Mouse (Mus musculus) myocyte (in vitro differentiated cells): ENCODE data around the gene Tbc1d23. TPM values are rescaled to one million over a fixed set of nuclear protein-coding genes. Genes with fewer than 3 reads are reported as not detected.

Experiments
- H3K27me3 ChIP-seq: one replicate; pipeline ENCODE4 v1.6.1; 2011; ENCODE audit not compliant: control insufficient read depth, insufficient read depth, insufficient read length
- H3K36me3 ChIP-seq: one replicate; pipeline ENCODE4 v1.6.1; 2011; ENCODE audit not compliant: control insufficient read depth, insufficient read depth
- H3K4me2 ChIP-seq: one replicate; pipeline ENCODE4 v1.6.1; 2011; ENCODE audit warnings: low read depth, control low read depth
- H3K4me3 ChIP-seq: one replicate; pipeline ENCODE4 v1.5.1; 2011; ENCODE audit warnings: mild to moderate bottlenecking, control low read depth, moderate library complexity
- H3K79me2 ChIP-seq: one replicate; pipeline ENCODE4 v1.6.1; 2011; ENCODE audit not compliant: control insufficient read depth, insufficient read depth
- H3ac ChIP-seq: one replicate; pipeline ENCODE4 v1.6.1; 2011; ENCODE audit not compliant: control insufficient read depth, insufficient read length
- CEBPB ChIP-seq: IDR thresholded peaks from 2 replicates; pipeline ENCODE4 v1.6.1; 2011; ENCODE audit warnings: mild to moderate bottlenecking, moderate library complexity; ENCODE audit not compliant: poor library complexity, insufficient read depth, severe bottlenecking
- E2F4 ChIP-seq: IDR thresholded peaks from one replicate; pipeline ENCODE4 v1.6.1; 2011; ENCODE audit warnings: mild to moderate bottlenecking, control low read depth, moderate library complexity; ENCODE audit not compliant: insufficient read depth
- MAX ChIP-seq: IDR thresholded peaks from one replicate; pipeline ENCODE4 v1.6.1; 2011; ENCODE audit warnings: low read depth, mild to moderate bottlenecking, control low read depth
- MYOD1 ChIP-seq, 3 experiments: IDR thresholded peaks; one replicate each; pipeline ENCODE4 v1.6.1; 2011; ENCODE audit warnings: control low read depth in 2 of 3, low read depth in 2 of 3, mild to moderate bottlenecking in 2 of 3, moderate library complexity in 1 of 3; ENCODE audit not compliant: insufficient read length in 2 of 3, control insufficient read depth in 1 of 3
- MYOG ChIP-seq, 3 experiments: IDR thresholded peaks; one replicate each; pipeline ENCODE4 v1.6.1; 2011; ENCODE audit warnings: control low read depth in 2 of 3, low read depth in 2 of 3, mild to moderate bottlenecking in 2 of 3; ENCODE audit not compliant: insufficient read length in 2 of 3, control insufficient read depth in 1 of 3, insufficient read depth in 1 of 3
- POLR2A ChIP-seq: IDR thresholded peaks from one replicate; pipeline ENCODE4 v1.6.1; 2011; ENCODE audit warnings: low read depth, mild to moderate bottlenecking, control low read depth, moderate library complexity; ENCODE audit not compliant: insufficient read length
- POLR2AphosphoS2 ChIP-seq: IDR thresholded peaks from one replicate; pipeline ENCODE4 v1.6.1; 2011; ENCODE audit warnings: low read depth, control low read depth; ENCODE audit not compliant: insufficient read length
- REST ChIP-seq: IDR thresholded peaks from one replicate; pipeline ENCODE4 v1.6.1; 2011; ENCODE audit warnings: mild to moderate bottlenecking, control low read depth, moderate library complexity; ENCODE audit not compliant: insufficient read depth, insufficient read length
- SRF ChIP-seq: IDR thresholded peaks from one replicate; pipeline ENCODE4 v1.6.1; 2011; ENCODE audit warnings: low read depth; ENCODE audit not compliant: control insufficient read depth, insufficient read length
- TCF12 ChIP-seq: IDR thresholded peaks from one replicate; pipeline ENCODE4 v1.6.1; 2011; ENCODE audit warnings: mild to moderate bottlenecking, control low read depth; ENCODE audit not compliant: poor library complexity, insufficient read depth, severe bottlenecking
- TCF3 ChIP-seq: IDR thresholded peaks from one replicate; pipeline ENCODE4 v1.6.1; 2011; ENCODE audit warnings: low read depth, control low read depth; ENCODE audit not compliant: insufficient read length
- USF1 ChIP-seq: IDR thresholded peaks from one replicate; pipeline ENCODE4 v1.6.1; 2011; ENCODE audit warnings: low read depth, mild to moderate bottlenecking, control low read depth, moderate library complexity
- polyA plus RNA-seq: library from polyadenylated mRNA; unstranded; fragments of >200 nt; fragmentation: generic; extraction: Trizol; gene quantifications from one replicate; pipeline ENCODE4 v1.2.1, GENCODE M21; 2012; ENCODE audit warnings: missing spikeins

Tbc1d23 gene
- polyA plus RNA-seq, 1 experiment, result 9.6 TPM

- Histone ChIP-seq H3K4me3 (no peak overlapping the region), H3K4me2 (no peak overlapping the region), H3K36me3 (peaks cover 22% of the 10 kb centered on the region), H3ac (no peak overlapping the region), H3K27me3 (no peaks in the 10 kb centered on the region), H3K79me2 (no peaks in the 10 kb centered on the region)
- TF ChIP-seq MYOD1 (IDR thresholded peaks at IDR 0.05; ENCODE audit: control insufficient read depth in 1 of 3, insufficient read length in 2 of 3, low read depth in 2 of 3) (no peak), E2F4 (no peak), MAX (no peak), SRF (no peak), CEBPB (no peak), TCF3 (no peak), MYOG (IDR thresholded peaks at IDR 0.05; ENCODE audit: control insufficient read depth in 1 of 3, insufficient read depth in 1 of 3, insufficient read length in 2 of 3, low read depth in 2 of 3) (no peak), TCF12 (no peak), REST (no peak), USF1 (no peak), POLR2A (no peak), POLR2AphosphoS2 (no peak)
These were observed 60.1 kb downstream of the Tbc1d23 start for GRCm38 (mm10) chr16:57171161-57171560.

DNA sequence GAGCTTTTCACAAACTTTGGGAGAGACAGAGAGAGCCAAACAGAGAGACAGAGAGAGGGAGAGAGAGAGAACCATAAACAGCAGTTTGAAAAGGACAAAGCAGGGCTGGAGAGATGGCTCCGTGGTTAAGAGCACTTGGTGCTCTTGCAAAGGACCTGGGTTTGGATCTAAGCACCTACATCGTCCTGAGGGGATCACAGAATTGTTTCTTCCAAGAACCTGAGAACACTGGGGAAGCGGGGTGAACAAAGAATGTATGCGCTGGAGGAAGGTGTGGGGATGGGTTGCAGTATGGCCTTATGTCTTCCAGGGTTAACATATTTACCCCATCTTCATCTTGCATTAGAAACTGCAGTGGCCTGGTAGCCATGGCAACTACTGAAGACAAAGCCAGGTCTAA is 63.1 kb downstream of the Tbc1d23 start:
- Histone ChIP-seq H3K79me2 (no peaks in the 10 kb centered on the region), H3K4me3 (no peak overlapping the region), H3ac (no peak overlapping the region), H3K36me3 (peaks cover 32% of the 10 kb centered on the region), H3K27me3 (no peaks in the 10 kb centered on the region), H3K4me2 (no peak overlapping the region)
- TF ChIP-seq E2F4, result no peak
- no peak for TF ChIP-seq SRF
- TF ChIP-seq MYOG (IDR thresholded peaks at IDR 0.05; ENCODE audit: control insufficient read depth in 1 of 3, insufficient read depth in 1 of 3, insufficient read length in 2 of 3, low read depth in 2 of 3), result no peak
- no peak for TF ChIP-seq POLR2AphosphoS2
- TF ChIP-seq TCF12, result no peak
- no peak for TF ChIP-seq USF1
- no peak for TF ChIP-seq REST
- TF ChIP-seq POLR2A, result no peak
- TF ChIP-seq TCF3, result no peak
- no peak for TF ChIP-seq MYOD1 (IDR thresholded peaks at IDR 0.05; ENCODE audit: control insufficient read depth in 1 of 3, insufficient read length in 2 of 3, low read depth in 2 of 3)
- TF ChIP-seq CEBPB, result no peak
- TF ChIP-seq MAX, result no peak

- Histone ChIP-seq H3K27me3 (no peaks in the 10 kb centered on the region), H3K79me2 (no peaks in the 10 kb centered on the region), H3ac (peak overlapping the region; percentile 72), H3K4me3 (peak overlapping the region; percentile 42), H3K4me2 (peak overlapping the region; percentile 71), H3K36me3 (peaks cover 26% of the 10 kb centered on the region)
- TF ChIP-seq POLR2A, result no peak
- TF ChIP-seq MAX, result no peak
- TF ChIP-seq POLR2AphosphoS2, result no peak
- TF ChIP-seq TCF3, result no peak
- TF ChIP-seq SRF, result no peak
- TF ChIP-seq REST, result no peak
- TF ChIP-seq USF1, result no peak
- no peak for TF ChIP-seq MYOD1 (IDR thresholded peaks at IDR 0.05; ENCODE audit: control insufficient read depth in 1 of 3, insufficient read length in 2 of 3, low read depth in 2 of 3)
- TF ChIP-seq CEBPB, result no peak
- no peak for TF ChIP-seq E2F4
- no peak for TF ChIP-seq TCF12
- no peak for TF ChIP-seq MYOG (IDR thresholded peaks at IDR 0.05; ENCODE audit: control insufficient read depth in 1 of 3, insufficient read depth in 1 of 3, insufficient read length in 2 of 3, low read depth in 2 of 3)
These were observed 63.8 kb downstream of the Tbc1d23 start for GRCm38 (mm10) chr16:57167514-57167912.

DNA sequence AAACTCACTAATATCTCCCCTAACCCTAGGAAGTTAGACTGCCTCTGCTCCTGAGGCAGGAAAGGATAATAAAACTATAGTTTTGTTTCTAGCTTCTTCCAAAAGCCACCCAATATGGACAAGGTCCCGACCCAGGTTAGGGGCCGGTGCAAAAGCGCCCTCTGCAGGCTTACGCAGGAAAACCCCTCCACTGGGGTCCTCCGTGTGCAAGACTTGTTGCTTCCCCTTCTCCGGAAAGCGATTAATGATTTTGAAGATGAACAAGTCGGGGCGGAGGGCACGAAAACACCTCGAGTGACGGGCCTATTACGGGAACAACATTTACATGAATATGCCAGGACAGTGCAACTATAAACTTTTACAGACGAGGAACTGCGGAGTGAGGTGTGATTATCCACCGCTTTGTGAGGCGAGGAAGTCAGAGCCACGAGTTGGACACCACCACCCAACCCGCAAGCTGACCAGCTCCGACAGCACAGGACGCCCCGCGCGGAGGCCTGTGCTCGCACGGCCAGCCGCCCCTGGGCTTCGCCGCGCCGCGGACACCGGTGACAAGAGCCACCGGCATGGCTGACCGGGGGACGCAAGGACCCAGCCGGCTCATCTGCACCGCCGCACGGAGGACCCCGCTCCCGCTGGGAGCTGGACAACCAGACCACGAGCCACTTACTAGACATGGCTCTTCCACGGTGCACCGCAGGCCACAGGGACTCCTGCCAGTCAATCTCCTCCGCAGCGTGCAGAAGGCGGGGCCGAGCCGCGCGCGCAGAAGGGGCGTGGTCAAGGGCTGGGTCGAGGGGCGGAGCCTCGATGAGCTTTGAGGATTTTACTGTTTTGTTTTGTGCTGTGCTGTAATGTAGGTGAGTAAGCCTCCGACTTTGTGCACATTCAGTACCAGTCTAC is 64.4 kb downstream of the Tbc1d23 start, which contains the start of gene Nit2:
Gene Nit2, minus strand, starts transcription at position 731 of the 903 bp plus-strand sequence.
- Histone ChIP-seq H3K27me3 (no peaks in the 10 kb centered on the region), H3K4me2 (peak within 1 kb of the TSS; percentile 90), H3K4me3 (peak within 1 kb of the TSS; percentile 42), H3ac (peak within 1 kb of the TSS; percentile 72), H3K36me3 (peaks cover 30% of the 10 kb centered on the region), H3K79me2 (no peaks in the 10 kb centered on the region)
- no peak for TF ChIP-seq MAX
- no peak for TF ChIP-seq SRF
- no peak for TF ChIP-seq E2F4
- no peak for TF ChIP-seq CEBPB
- peak in 1 of 3 experiments; percentile 2 for TF ChIP-seq MYOG (IDR thresholded peaks at IDR 0.05; ENCODE audit: control insufficient read depth in 1 of 3, insufficient read depth in 1 of 3, insufficient read length in 2 of 3, low read depth in 2 of 3)
- TF ChIP-seq POLR2AphosphoS2, result peak; percentile 93
- no peak for TF ChIP-seq TCF3
- no peak for TF ChIP-seq MYOD1 (IDR thresholded peaks at IDR 0.05; ENCODE audit: control insufficient read depth in 1 of 3, insufficient read length in 2 of 3, low read depth in 2 of 3)
- TF ChIP-seq POLR2A, result peak; percentile 85
- no peak for TF ChIP-seq TCF12
- TF ChIP-seq USF1, result no peak
- TF ChIP-seq REST, result no peak
